Mouse (Mus musculus) cerebellum, adult 9-10 months (tissue): ENCODE results near the gene Birc7.

ENCODE experiments used
- DNase-seq: peaks from one replicate; pipeline ENCODE4 v3.0.0; 2022

Gene Birc7

GRCm38 (mm10) chr2:180981133-180981532, 52.3 kb downstream of the Birc7 start:
- no peak for DNase-seq
